Mouse (Mus musculus): Measurements from ENCODE around the gene Usp31. TPM values are rescaled to one million over a fixed set of nuclear protein-coding genes. Genes with fewer than 3 reads are reported as not detected.

The Usp31 gene
- polyA plus RNA-seq, 1 experiment from 2014 or later = 4.1 TPM

DNA sequence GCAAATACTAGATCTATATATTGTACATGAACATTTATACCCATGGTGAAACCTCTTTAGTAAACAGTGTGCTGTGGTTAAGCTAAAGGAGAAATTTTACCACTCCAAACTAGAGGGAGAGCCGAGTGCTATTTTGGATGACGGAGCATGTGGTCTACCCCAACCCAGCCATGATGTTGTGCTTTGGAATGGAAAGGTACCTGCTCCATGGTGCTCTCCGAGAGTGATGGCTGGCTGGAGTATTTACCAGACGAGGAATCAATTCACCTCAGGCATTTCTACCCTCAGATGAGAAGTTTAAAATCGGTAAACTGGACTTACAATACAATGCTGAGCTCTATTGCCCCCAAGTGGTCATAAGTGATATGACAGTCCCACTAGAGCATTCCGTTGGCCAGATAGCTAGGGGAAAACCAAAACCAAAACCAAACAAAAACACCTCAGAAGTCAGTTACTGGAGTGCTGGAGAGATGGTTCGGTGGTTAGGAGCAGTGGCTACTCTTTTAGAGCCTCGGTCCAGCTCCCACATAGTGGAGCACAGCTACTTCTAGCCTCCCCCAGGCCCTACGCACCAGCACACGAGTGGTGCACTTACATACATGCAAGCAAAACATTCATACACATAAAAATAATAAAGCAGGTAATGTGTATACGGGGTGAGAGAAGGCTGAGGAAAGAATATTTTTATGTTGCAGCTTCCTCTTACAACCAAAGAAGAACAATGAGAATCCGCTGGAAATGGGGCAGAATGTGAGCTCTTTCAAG lies 65.9 kb downstream of the Usp31 start:
- Histone ChIP-seq H3K4me1 (ENCODE audit: control insufficient read depth, insufficient read depth, low read length) (no peaks in the 10 kb centered on the region), H3K36me3 (ENCODE audit: control insufficient read depth, insufficient read depth, low read length) (peaks cover 8% of the 10 kb centered on the region; the same call in 1 of the 2 replicates), H3K9me3 (ENCODE audit: control insufficient read depth, low read length) (no peaks in the 10 kb centered on the region), H3K9ac (ENCODE audit: low read depth, low read length) (no peak overlapping the region), H3K4me2 (ENCODE audit: low read depth, low read length) (no peak overlapping the region), H3K27ac (replicated peaks; ENCODE audit: low read depth, low read length) (no peak overlapping the region), H3K27me3 (replicated peaks; ENCODE audit: control insufficient read depth, insufficient read depth, low read length) (no peaks in the 10 kb centered on the region), H3K4me3 (ENCODE audit: low read depth, low read length) (no peak overlapping the region)
- DNase-seq (ENCODE audit: low spot score) (peak; percentile 69), ATAC-seq (ENCODE audit: low read depth) (no peak)
- WGBS = 55% methylated on average over 12 of the region's 12 CpGs

- no peak overlapping the region for H3K4me3 ChIP-seq (ENCODE audit: low read depth, low read length)
- WGBS = 80% methylated on average over 5 of the region's 5 CpGs
- H3K9ac ChIP-seq (ENCODE audit: low read depth, low read length) = no peak overlapping the region
- no peaks in the 10 kb centered on the region for H3K36me3 ChIP-seq (ENCODE audit: control insufficient read depth, insufficient read depth, low read length)
- DNase-seq (ENCODE audit: low spot score) = no peak
- H3K27ac ChIP-seq (replicated peaks; ENCODE audit: low read depth, low read length) = no peak overlapping the region
- H3K4me2 ChIP-seq (ENCODE audit: low read depth, low read length) = no peak overlapping the region
- H3K27me3 ChIP-seq (replicated peaks; ENCODE audit: control insufficient read depth, insufficient read depth, low read length) = no peaks in the 10 kb centered on the region
- ATAC-seq (ENCODE audit: low read depth) = no peak
- no peaks in the 10 kb centered on the region for H3K4me1 ChIP-seq (ENCODE audit: control insufficient read depth, insufficient read depth, low read length)
- peaks cover 8% of the 10 kb centered on the region for H3K9me3 ChIP-seq (ENCODE audit: control insufficient read depth, low read length)
Measured at GRCm38 (mm10) chr7:121636732-121637131, 70.3 kb downstream of the Usp31 start.

DNA sequence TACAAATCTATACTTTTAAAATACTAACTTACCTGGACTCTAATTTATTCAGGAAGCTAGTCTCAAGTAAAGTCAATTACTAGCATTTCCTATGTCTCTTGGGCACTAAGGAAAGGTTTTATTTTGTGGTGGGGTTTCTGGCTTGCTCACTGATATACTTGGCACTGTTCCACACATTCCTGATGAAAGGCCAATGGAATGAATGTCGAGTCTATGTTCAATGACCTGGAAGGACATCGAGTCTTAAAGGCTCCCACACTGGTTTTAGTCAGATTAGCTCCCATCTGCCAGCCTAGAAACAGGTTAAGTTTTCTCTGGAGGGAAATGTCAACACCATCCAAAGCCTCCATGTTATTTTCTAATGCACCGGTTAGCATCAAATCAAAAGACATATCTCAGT lies 72.8 kb downstream of the Usp31 start:
- Histone ChIP-seq H3K4me2 (ENCODE audit: low read depth, low read length) (no peak overlapping the region), H3K4me1 (ENCODE audit: control insufficient read depth, insufficient read depth, low read length) (no peaks in the 10 kb centered on the region), H3K36me3 (ENCODE audit: control insufficient read depth, insufficient read depth, low read length) (no peaks in the 10 kb centered on the region), H3K27ac (replicated peaks; ENCODE audit: low read depth, low read length) (no peak overlapping the region), H3K4me3 (ENCODE audit: low read depth, low read length) (no peak overlapping the region), H3K27me3 (replicated peaks; ENCODE audit: control insufficient read depth, insufficient read depth, low read length) (no peaks in the 10 kb centered on the region), H3K9me3 (ENCODE audit: control insufficient read depth, low read length) (peaks cover 8% of the 10 kb centered on the region), H3K9ac (ENCODE audit: low read depth, low read length) (no peak overlapping the region)
- ATAC-seq (ENCODE audit: low read depth) = no peak
- DNase-seq (ENCODE audit: low spot score) = peak; percentile 45
- 61% methylated on average over 3 of the region's 3 CpGs for WGBS

DNA sequence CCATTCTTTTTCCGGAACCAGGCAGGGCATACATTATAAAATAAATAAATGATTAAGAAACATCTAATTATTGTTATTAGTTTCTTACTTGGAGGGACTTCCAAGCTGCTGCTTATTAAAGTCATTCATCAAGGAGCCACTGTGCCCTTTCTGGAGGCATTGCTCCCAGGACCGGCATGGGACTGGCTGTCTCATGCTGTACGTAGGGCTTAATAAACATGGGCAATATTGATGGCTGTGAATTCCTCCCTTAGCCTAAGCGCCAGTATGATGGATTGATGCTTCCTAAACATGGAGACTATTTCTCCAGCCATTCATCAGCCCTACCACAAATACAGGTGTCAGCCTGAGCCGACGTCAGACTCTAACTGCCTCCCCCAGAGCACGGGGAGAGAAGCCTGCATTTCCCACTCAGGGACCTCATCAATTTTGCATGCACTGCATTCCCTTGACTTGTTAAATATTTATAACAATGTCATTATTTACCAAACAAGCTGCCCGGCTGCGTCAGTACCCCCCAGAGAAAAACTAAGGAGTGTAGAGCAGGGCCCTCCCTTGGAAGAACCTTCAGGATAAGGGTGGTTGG lies 84.1 kb downstream of the Usp31 start:
- H3K4me1 ChIP-seq (ENCODE audit: control insufficient read depth, insufficient read depth, low read length) = no peaks in the 10 kb centered on the region
- no peaks in the 10 kb centered on the region for H3K36me3 ChIP-seq (ENCODE audit: control insufficient read depth, insufficient read depth, low read length)
- H3K4me3 ChIP-seq (ENCODE audit: low read depth, low read length) = no peak overlapping the region
- no peak overlapping the region for H3K4me2 ChIP-seq (ENCODE audit: low read depth, low read length)
- no peak overlapping the region for H3K9ac ChIP-seq (ENCODE audit: low read depth, low read length)
- DNase-seq (ENCODE audit: low spot score) (no peak), ATAC-seq (ENCODE audit: low read depth) (no peak)
- no peak overlapping the region for H3K27ac ChIP-seq (replicated peaks; ENCODE audit: low read depth, low read length)
- H3K9me3 ChIP-seq (ENCODE audit: control insufficient read depth, low read length) = no peaks in the 10 kb centered on the region
- 76% methylated on average over 9 of the region's 9 CpGs for WGBS
- no peaks in the 10 kb centered on the region for H3K27me3 ChIP-seq (replicated peaks; ENCODE audit: control insufficient read depth, insufficient read depth, low read length)

- no peak for DNase-seq (ENCODE audit: low spot score)
- no peak overlapping the region for H3K4me3 ChIP-seq (ENCODE audit: low read depth, low read length)
- WGBS = 71% methylated on average over 6 of the region's 6 CpGs
Measured at GRCm38 (mm10) chr7:121622433-121622832, 84.6 kb downstream of the Usp31 start.

DNA sequence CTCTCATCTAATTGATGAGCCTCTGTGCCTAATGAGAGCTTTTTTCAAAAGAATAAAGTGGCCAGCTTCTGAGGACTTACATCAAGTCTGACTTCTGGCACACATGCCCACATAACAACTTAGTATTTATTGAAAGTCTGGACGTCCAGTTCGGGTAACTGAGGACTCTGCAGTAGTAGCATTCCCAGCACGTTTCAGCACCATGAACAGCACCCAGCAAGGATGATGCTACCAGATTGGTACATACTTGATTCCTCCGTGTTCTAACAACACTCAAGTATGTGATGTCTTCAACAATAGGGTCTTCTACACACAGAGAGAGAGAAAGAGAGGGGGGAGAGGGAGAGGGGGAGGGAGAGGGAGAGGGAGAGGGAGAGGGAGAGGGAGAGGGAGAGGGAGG lies 105.4 kb downstream of the Usp31 start:
- no peak overlapping the region for H3K4me2 ChIP-seq (ENCODE audit: low read depth, low read length)
- no peaks in the 10 kb centered on the region for H3K27me3 ChIP-seq (replicated peaks; ENCODE audit: control insufficient read depth, insufficient read depth, low read length)
- H3K9me3 ChIP-seq (ENCODE audit: control insufficient read depth, low read length) = no peaks in the 10 kb centered on the region
- no peaks in the 10 kb centered on the region for H3K4me1 ChIP-seq (ENCODE audit: control insufficient read depth, insufficient read depth, low read length)
- H3K27ac ChIP-seq (replicated peaks; ENCODE audit: low read depth, low read length) = no peak overlapping the region
- no peak overlapping the region for H3K4me3 ChIP-seq (ENCODE audit: low read depth, low read length)
- no peak for ATAC-seq (ENCODE audit: low read depth)
- peak; percentile 75 for DNase-seq (ENCODE audit: low spot score)
- no peak overlapping the region for H3K9ac ChIP-seq (ENCODE audit: low read depth, low read length)
- 27% methylated on average over 4 of the region's 4 CpGs for WGBS
- no peaks in the 10 kb centered on the region for H3K36me3 ChIP-seq (ENCODE audit: control insufficient read depth, insufficient read depth, low read length)

More at GRCm38 (mm10) chr7:121622433-121622832, 84.6 kb downstream of the Usp31 start:
- no peak overlapping the region for H3K4me2 ChIP-seq (ENCODE audit: low read depth, low read length)
- H3K9me3 ChIP-seq (ENCODE audit: control insufficient read depth, low read length) = no peaks in the 10 kb centered on the region
- no peaks in the 10 kb centered on the region for H3K4me1 ChIP-seq (ENCODE audit: control insufficient read depth, insufficient read depth, low read length)
- no peaks in the 10 kb centered on the region for H3K36me3 ChIP-seq (ENCODE audit: control insufficient read depth, insufficient read depth, low read length)
- H3K27ac ChIP-seq (replicated peaks; ENCODE audit: low read depth, low read length) = no peak overlapping the region
- H3K27me3 ChIP-seq (replicated peaks; ENCODE audit: control insufficient read depth, insufficient read depth, low read length) = no peaks in the 10 kb centered on the region
- ATAC-seq (ENCODE audit: low read depth) = no peak
- H3K9ac ChIP-seq (ENCODE audit: low read depth, low read length) = no peak overlapping the region

GRCm38 (mm10) chr7:121596401-121596800 lies 110.7 kb downstream of the Usp31 start:
- Histone ChIP-seq H3K36me3 (ENCODE audit: control insufficient read depth, insufficient read depth, low read length) (no peaks in the 10 kb centered on the region), H3K9me3 (ENCODE audit: control insufficient read depth, low read length) (no peaks in the 10 kb centered on the region), H3K27me3 (replicated peaks; ENCODE audit: control insufficient read depth, insufficient read depth, low read length) (no peaks in the 10 kb centered on the region), H3K4me2 (ENCODE audit: low read depth, low read length) (no peak overlapping the region), H3K4me1 (ENCODE audit: control insufficient read depth, insufficient read depth, low read length) (no peaks in the 10 kb centered on the region), H3K9ac (ENCODE audit: low read depth, low read length) (no peak overlapping the region), H3K4me3 (ENCODE audit: low read depth, low read length) (no peak overlapping the region), H3K27ac (replicated peaks; ENCODE audit: low read depth, low read length) (no peak overlapping the region)
- peak; percentile 91 for DNase-seq (ENCODE audit: low spot score)
- no peak for ATAC-seq (ENCODE audit: low read depth)
- 44% methylated on average over 3 of the region's 3 CpGs for WGBS

GRCm38 (mm10) chr7:121595496-121595895 lies 111.6 kb downstream of the Usp31 start:
- H3K4me2 ChIP-seq (ENCODE audit: low read depth, low read length) = no peak overlapping the region
- 75% methylated on average over 4 of the region's 4 CpGs for WGBS
- DNase-seq (ENCODE audit: low spot score) (no peak), ATAC-seq (ENCODE audit: low read depth) (no peak)
- H3K27ac ChIP-seq (replicated peaks; ENCODE audit: low read depth, low read length) = no peak overlapping the region
- no peak overlapping the region for H3K4me3 ChIP-seq (ENCODE audit: low read depth, low read length)
- no peaks in the 10 kb centered on the region for H3K4me1 ChIP-seq (ENCODE audit: control insufficient read depth, insufficient read depth, low read length)
- no peaks in the 10 kb centered on the region for H3K27me3 ChIP-seq (replicated peaks; ENCODE audit: control insufficient read depth, insufficient read depth, low read length)
- no peaks in the 10 kb centered on the region for H3K9me3 ChIP-seq (ENCODE audit: control insufficient read depth, low read length)
- no peak overlapping the region for H3K9ac ChIP-seq (ENCODE audit: low read depth, low read length)
- H3K36me3 ChIP-seq (ENCODE audit: control insufficient read depth, insufficient read depth, low read length) = no peaks in the 10 kb centered on the region

DNA sequence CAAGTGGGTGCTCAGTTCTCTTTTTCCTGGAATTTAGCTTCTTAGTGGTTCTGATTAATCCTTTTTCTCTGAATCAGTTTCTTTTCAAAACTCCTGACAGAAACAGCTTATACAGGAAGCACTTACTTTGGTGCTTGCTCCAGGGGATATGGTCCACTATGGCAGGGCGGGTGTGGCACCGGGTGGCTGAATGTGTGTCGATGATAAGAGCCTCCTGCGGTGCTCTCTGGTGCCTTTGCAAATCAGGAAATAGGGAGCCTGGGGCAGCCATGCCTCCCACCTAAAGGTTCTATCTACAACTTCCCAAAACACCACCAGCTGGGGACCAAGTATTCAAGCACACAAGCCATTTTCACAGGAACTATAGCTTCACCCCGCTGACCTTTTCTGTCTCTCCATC lies 112.0 kb downstream of the Usp31 start:
- H3K9me3 ChIP-seq (ENCODE audit: control insufficient read depth, low read length) = no peaks in the 10 kb centered on the region
- no peak overlapping the region for H3K27ac ChIP-seq (replicated peaks; ENCODE audit: low read depth, low read length)
- DNase-seq (ENCODE audit: low spot score) = no peak
- no peak overlapping the region for H3K4me3 ChIP-seq (ENCODE audit: low read depth, low read length)
- WGBS = 82% methylated on average over 5 of the region's 5 CpGs
- H3K4me2 ChIP-seq (ENCODE audit: low read depth, low read length) = no peak overlapping the region
- H3K27me3 ChIP-seq (replicated peaks; ENCODE audit: control insufficient read depth, insufficient read depth, low read length) = no peaks in the 10 kb centered on the region
- H3K9ac ChIP-seq (ENCODE audit: low read depth, low read length) = no peak overlapping the region
- no peaks in the 10 kb centered on the region for H3K4me1 ChIP-seq (ENCODE audit: control insufficient read depth, insufficient read depth, low read length)
- H3K36me3 ChIP-seq (ENCODE audit: control insufficient read depth, insufficient read depth, low read length) = no peaks in the 10 kb centered on the region
- no peak for ATAC-seq (ENCODE audit: low read depth)

Measured in embryonic facial prominence, embryonic 14.5 days (tissue).